Mouse (Mus musculus) kidney, postnatal 0 days (tissue): ENCODE results near the gene Dusp23. TPM values are rescaled to one million over a fixed set of nuclear protein-coding genes. Genes with fewer than 3 reads are reported as not detected.

Experiments used
- ATAC-seq: fragments of 200-750 bp; cut with Nextera tagmentation; replicated peaks from 2 replicates; pipeline ENCODE4 v1.8.0; 2017; ENCODE audit warnings: low read depth, moderate number of reproducible peaks, moderate TSS enrichment, moderate library complexity; ENCODE audit not compliant: low FRiP score
- DNase-seq: peaks from one replicate; pipeline ENCODE4 v3.0.0-alpha.2; 2016; ENCODE audit warnings: low spot score
- H3K27ac ChIP-seq: fragments of 300-500 bp; sonication (generic); 2 replicates; pipeline ENCODE4 v1.5.1; 2014; ENCODE audit warnings: mild to moderate bottlenecking
- H3K27me3 ChIP-seq: fragments of 300-500 bp; sonication (generic); 2 replicates; pipeline ENCODE4 v1.6.1; 2014; ENCODE audit warnings: low read length, mixed read lengths; ENCODE audit not compliant: insufficient read depth
- H3K36me3 ChIP-seq: fragments of 300-500 bp; sonication (generic); 2 replicates; pipeline ENCODE4 v1.6.1; 2014; ENCODE audit warnings: low read length, mixed read lengths; ENCODE audit not compliant: insufficient read depth
- H3K4me1 ChIP-seq: fragments of 300-500 bp; sonication (generic); replicated peaks from 2 replicates; pipeline ENCODE4 v1.6.1; 2014; ENCODE audit warnings: antibody characterized with exemption, low read length, mixed read lengths; ENCODE audit not compliant: insufficient read depth
- H3K4me2 ChIP-seq: fragments of 300-500 bp; sonication (generic); 2 replicates; pipeline ENCODE4 v1.6.1; 2014; ENCODE audit warnings: mild to moderate bottlenecking, low read length, moderate library complexity, mixed read lengths
- H3K4me3 ChIP-seq: fragments of 300-500 bp; sonication (generic); replicated peaks from 2 replicates; pipeline ENCODE4 v1.5.1; 2014; ENCODE audit warnings: low read depth, low read length
- H3K9ac ChIP-seq: fragments of 300-500 bp; sonication (generic); 2 replicates; pipeline ENCODE4 v1.6.1; 2014; ENCODE audit warnings: low read depth, low read length
- H3K9me3 ChIP-seq: fragments of 300-500 bp; sonication (generic); replicated peaks from 2 replicates; pipeline ENCODE4 v1.6.1; 2016; ENCODE audit warnings: low read length, inconsistent platforms, mixed read lengths
- CTCF ChIP-seq: IDR thresholded peaks from 2 replicates; pipeline ENCODE4 v1.5.1; 2016; ENCODE audit warnings: antibody characterized with exemption, low read depth, mild to moderate bottlenecking, moderate library complexity
- WGBS: fragments of 180-500 bp; shearing (Covaris S2); extraction: QIAGEN DNeasy Blood & Tissue Kit; methylation state at CpG from one replicate; pipeline ENCODE4 v1.1.7; 2014; 5-methylcytosine and 5-hydroxymethylcytosine counted together
- polyA plus RNA-seq: library from polyadenylated mRNA; unstranded; fragments of >200 nt; fragmentation: Nextera tagmentation; extraction: Ambion mirVana; gene quantifications from 2 replicates; pipeline ENCODE4 v1.2.1, GENCODE M21; 2015

Dusp23 gene
- polyA plus RNA-seq, 1 experiment from 2014 or later, result 27.4 TPM

DNA sequence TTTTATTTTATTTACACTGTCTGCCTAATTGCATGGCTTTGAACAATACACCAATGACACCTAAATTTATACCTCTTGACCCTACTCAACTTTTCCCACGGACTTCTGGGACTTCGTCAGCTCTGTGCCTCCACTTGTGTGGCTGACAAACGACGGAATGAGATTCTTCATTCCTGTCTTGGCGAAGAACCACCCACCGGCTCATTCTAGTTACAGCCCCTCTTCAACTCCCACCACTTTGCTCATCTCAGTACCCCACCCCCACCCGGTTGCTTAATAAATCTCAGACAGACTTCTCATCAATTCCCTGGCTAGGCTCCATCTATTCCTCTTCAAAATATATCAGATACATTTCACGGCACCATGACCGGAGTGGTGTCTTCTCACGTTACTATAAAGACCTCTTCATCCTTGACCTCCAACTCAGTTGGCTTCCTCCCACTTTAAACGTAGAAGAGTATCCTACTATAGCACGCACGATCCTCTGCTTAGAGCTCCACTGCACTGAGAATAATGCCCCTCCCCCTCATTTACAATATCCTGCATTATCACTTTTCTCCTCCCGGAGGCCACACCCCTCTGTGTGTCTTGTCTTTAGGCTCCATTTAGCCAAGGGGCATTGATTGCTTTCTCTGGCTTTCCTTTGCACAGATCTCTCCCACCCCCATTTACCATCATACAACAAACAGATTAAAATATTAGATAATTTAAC lies 15.2 kb downstream of the Dusp23 start:
- 0 out of 2 replicates have a peak, but pooled peaks cover 7% of the 10 kb centered on the region for H3K4me1 ChIP-seq
- no peaks in the 10 kb centered on the region for H3K36me3 ChIP-seq
- WGBS, result 11% methylated on average over 14 of the region's 14 CpGs
- H3K9ac ChIP-seq, result no peak overlapping the region
- no peaks in the 10 kb centered on the region for H3K9me3 ChIP-seq
- H3K27ac ChIP-seq, result no peak overlapping the region
- ATAC-seq (0 out of 2 replicates have a peak, but pooled peaks have one; percentile 41), DNase-seq (peak; percentile 47)
- H3K4me3 ChIP-seq, result no peak overlapping the region
- no peaks in the 10 kb centered on the region for H3K27me3 ChIP-seq
- peak overlapping the region; percentile 58 for H3K4me2 ChIP-seq
- no peak for TF ChIP-seq CTCF

DNA sequence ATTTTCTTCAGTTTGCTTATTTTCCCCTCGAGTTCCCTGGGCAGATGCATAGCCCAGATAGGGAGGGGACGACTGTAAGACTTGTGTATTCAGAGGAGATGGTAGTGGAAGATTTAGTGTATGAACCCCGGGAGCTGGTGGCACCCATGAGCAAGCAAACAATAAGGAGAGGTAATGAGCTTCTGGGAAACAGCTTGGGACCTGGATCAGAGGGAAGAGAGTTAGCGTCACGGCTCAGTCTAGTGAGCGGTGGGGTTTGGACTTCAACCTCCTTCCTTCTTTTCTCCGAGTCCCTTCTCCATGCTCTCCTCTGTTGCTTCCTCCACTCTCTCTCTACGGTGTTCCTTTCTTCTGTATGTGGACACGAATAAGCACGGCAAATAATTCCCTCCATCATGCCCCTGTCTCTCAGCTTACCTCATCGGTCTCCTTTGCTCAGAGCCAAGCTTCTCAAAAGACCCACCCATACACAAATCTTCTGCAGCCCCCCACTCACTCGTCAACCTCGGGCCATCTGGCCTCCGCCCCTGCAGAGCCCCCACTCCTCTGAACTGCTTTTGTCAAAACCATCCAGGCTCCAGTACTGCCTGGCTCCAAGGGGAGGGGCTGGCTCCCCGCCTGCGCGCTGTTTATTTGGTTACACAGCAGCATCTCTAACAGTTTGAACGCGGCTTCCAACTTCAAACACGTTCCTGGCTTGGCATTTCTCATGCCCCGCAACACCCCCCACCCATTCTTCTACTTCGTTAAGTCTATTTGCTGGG lies 16.0 kb downstream of the Dusp23 start:
- no peak for DNase-seq
- Histone ChIP-seq H3K36me3 (no peaks in the 10 kb centered on the region), H3K4me2 (peak overlapping the region; percentile 58), H3K4me3 (peak overlapping the region; percentile 16), H3K9me3 (no peaks in the 10 kb centered on the region), H3K27ac (no peak overlapping the region), H3K9ac (0 out of 2 replicates have a peak overlapping the region, but pooled peaks have one; percentile 5), H3K4me1 (0 out of 2 replicates have a peak, but pooled peaks cover 7% of the 10 kb centered on the region), H3K27me3 (no peaks in the 10 kb centered on the region)
- 0 out of 2 replicates have a peak, but pooled peaks have one; percentile 30 for ATAC-seq
- 9% methylated on average over 22 of the region's 22 CpGs for WGBS
- TF ChIP-seq CTCF, result no peak

DNA sequence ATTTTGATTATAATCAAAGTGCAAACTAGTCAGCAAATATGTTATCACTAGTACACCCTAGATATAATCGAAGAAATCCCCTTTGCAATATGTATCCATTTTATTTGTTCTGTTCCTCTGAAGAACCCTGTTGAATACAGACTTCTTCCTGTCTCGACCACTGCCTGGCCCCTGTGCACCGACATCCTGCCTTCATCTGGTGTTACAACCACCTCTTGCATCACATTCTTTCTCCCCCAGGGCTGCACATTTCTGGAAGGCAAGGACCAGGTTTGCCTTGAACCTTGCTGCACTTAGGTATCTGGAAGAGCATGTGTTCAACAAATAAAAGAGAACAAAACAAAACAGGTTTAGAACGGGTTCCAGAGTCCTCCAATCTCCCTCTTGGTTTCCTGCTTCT lies 17.4 kb downstream of the Dusp23 start:
- Histone ChIP-seq H3K36me3 (no peaks in the 10 kb centered on the region), H3K9me3 (no peaks in the 10 kb centered on the region), H3K4me2 (no peak overlapping the region), H3K27ac (no peak overlapping the region), H3K4me1 (0 out of 2 replicates have a peak, but pooled peaks cover 7% of the 10 kb centered on the region), H3K9ac (no peak overlapping the region), H3K27me3 (no peaks in the 10 kb centered on the region), H3K4me3 (no peak overlapping the region)
- 55% methylated on average over 4 of the region's 4 CpGs for WGBS
- DNase-seq (no peak), ATAC-seq (no peak)
- TF ChIP-seq CTCF, result no peak

DNA sequence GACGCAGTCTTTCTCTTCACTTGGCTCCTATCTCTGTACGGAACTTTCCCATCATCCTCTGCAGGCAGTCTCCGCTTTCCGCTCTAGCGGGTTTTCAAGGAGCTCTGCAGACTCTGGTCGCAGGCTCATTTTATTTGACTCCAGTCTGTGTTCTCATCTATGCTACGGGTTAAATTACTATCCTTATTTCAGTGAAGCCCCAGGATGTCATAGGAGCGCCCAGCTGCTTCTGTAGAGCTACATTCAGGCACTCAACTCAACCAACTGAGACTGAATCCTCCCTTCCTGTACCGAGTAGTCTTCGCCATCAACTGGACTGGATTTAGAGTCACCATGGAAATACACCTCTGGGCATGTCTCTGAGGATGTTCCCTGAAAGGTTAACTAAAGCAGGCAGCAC lies 18.1 kb downstream of the Dusp23 start:
- Histone ChIP-seq H3K36me3 (no peaks in the 10 kb centered on the region), H3K4me1 (0 out of 2 replicates have a peak, but pooled peaks cover 7% of the 10 kb centered on the region), H3K27ac (no peak overlapping the region), H3K27me3 (no peaks in the 10 kb centered on the region), H3K4me2 (no peak overlapping the region), H3K4me3 (no peak overlapping the region), H3K9ac (no peak overlapping the region), H3K9me3 (no peaks in the 10 kb centered on the region)
- ATAC-seq (peak; percentile 55; the same call in 1 of the 2 replicates), DNase-seq (peak; percentile 72)
- TF ChIP-seq CTCF, result no peak
- WGBS, result 54% methylated on average over 10 of the region's 10 CpGs

DNA sequence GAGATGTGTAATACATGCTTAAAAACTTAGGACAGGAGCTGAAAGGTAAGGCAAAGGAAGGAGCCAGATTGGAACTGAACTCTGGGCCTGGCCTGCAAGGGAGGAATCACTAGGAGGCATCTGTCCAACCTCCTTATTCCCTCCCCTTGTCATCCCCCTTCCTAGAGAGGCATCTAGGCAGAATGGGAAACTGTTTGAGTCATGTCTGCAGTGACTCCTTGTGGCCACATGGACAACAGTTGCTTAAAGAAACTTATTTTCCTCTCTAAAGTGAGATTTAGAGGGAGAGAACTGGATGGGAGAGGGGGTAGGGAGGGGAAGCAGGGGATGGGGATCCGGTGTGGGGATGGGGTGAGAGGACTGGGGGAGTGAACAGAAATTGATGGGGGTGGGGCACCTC lies 20.0 kb downstream of the Dusp23 start:
- Histone ChIP-seq H3K4me3 (no peak overlapping the region), H3K36me3 (no peaks in the 10 kb centered on the region), H3K4me2 (no peak overlapping the region), H3K4me1 (0 out of 2 replicates have a peak, but pooled peaks cover 7% of the 10 kb centered on the region), H3K9me3 (no peaks in the 10 kb centered on the region), H3K27ac (no peak overlapping the region), H3K27me3 (no peaks in the 10 kb centered on the region), H3K9ac (no peak overlapping the region)
- DNase-seq (peak; percentile 63), ATAC-seq (no peak)
- WGBS, result 33% methylated on average over 1 of the region's 1 CpGs
- peak; percentile 74 for TF ChIP-seq CTCF

DNA sequence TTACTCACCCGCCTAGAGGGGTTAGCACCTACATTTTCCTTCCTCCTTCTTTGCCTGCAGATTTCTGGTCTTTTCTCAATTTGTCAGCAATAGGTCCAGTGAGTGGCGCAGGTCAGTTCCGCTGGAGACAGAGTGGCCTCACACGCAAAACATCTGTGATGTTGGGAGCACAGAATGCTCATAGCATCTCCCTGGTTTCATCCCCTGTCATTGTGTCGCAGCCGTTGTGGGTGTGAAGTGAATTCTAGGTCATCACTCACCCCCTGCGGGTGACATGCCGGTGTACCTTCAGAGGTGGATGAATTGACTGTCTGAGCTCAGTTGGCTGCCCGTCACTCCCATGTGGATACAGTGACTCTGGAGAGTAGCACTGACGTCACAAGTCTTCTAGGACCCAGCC lies 21.5 kb downstream of the Dusp23 start:
- no peak overlapping the region for H3K27ac ChIP-seq
- no peaks in the 10 kb centered on the region for H3K9me3 ChIP-seq
- 80% methylated on average over 10 of the region's 10 CpGs for WGBS
- DNase-seq (no peak), ATAC-seq (no peak)
- no peaks in the 10 kb centered on the region for H3K27me3 ChIP-seq
- TF ChIP-seq CTCF, result no peak
- no peak overlapping the region for H3K4me3 ChIP-seq
- H3K4me1 ChIP-seq, result no peaks in the 10 kb centered on the region
- no peak overlapping the region for H3K9ac ChIP-seq
- no peaks in the 10 kb centered on the region for H3K36me3 ChIP-seq
- H3K4me2 ChIP-seq, result no peak overlapping the region
